Mouse (Mus musculus) left cerebral cortex, adult 18-20 months (tissue): ENCODE data around the gene Tenm3. TPM values are rescaled to one million over a fixed set of nuclear protein-coding genes. Genes with fewer than 3 reads are reported as not detected.

ENCODE experiments used
- DNase-seq, 2 experiments: peaks; one replicate each; pipeline ENCODE4 v3.0.0; 2021 to 2022; ENCODE audit warnings: low spot score in 2 of 2, mixed read lengths in 1 of 2
- total RNA-seq, 2 experiments: library from RNA; stranded (reverse); gene quantifications; 2 replicates each; pipeline ENCODE4 v1.2.3; 2021

The Tenm3 gene
- total RNA-seq, 2 experiments from 2014 or later, result 63.4 to 78.5 TPM

DNA sequence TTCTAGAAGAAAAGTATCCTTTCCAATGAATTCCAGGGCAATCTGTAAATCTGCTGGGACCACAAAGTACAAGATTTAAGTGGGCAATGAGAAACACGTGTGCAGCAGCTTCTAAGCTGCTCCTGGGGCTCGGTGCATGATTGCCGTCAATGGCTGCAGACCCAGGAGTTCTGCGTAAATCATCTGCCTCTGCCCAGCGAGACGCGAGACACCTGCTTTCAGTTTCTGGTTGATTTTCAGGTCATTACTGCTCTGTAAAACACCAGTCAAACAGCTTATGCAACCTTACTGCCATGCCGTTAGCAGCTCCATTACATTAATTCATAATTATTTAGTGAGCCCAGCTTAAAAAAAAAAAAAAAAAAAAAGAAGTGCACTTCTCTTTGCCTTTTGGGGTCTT is 543.7 kb downstream of the Tenm3 start:
- DNase-seq, result no peak

- no peak for DNase-seq
Measured at GRCm38 (mm10) chr8:48299341-48299740, 544.4 kb downstream of the Tenm3 start.

GRCm38 (mm10) chr8:48296371-48296770 is 547.4 kb downstream of the Tenm3 start:
- DNase-seq, result no peak

GRCm38 (mm10) chr8:48295558-48295957 is 548.2 kb downstream of the Tenm3 start:
- no peak for DNase-seq

DNA sequence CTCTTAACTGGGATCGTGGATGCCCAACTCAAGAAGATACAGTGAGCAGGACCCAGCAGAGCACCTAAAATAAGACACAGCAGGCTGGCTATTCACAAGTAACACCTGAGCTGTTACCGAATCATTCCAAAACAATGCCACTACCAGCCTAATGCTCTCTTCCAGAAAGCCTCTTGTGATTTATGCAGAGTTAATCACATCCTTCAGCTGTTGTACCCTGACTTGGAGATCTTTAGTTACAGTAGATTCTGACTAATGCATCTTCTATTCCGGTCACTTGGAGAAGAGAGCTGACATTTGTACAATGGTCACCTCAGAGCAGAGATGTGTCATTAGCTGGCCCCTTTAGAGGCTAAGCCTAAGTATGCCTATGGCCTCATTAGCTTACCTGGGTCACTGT is 550.0 kb downstream of the Tenm3 start:
- DNase-seq, result no peak

GRCm38 (mm10) chr8:48285432-48285831 is 558.3 kb downstream of the Tenm3 start:
- DNase-seq, result no peak

- DNase-seq, result no peak
Measured at GRCm38 (mm10) chr8:48281855-48282254, 561.9 kb downstream of the Tenm3 start.

- no peak for DNase-seq
Measured at GRCm38 (mm10) chr8:48279360-48279759, 564.4 kb downstream of the Tenm3 start.

- DNase-seq, result no peak
Measured at GRCm38 (mm10) chr8:48277986-48278635, 565.6 kb downstream of the Tenm3 start.

DNA sequence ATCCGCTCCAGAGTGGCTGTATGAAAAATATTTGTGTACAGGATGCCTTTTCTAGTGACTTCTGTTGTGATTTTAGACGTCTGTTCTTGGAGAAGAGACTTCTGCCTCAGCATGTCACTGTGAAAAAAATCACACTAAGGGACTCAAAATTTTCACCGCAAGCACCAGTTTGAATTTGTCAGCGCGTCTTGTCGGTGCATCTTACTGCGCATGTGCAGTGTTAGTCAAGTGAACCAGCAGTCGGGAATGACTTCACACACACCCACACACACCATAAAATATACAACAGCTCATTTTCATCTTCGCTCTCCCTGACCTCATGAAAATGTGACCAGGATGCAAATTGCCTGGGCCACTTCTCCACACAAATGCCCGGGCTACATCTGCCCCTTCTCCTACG is 568.7 kb downstream of the Tenm3 start:
- peak; percentile 22 to 36 for DNase-seq

DNA sequence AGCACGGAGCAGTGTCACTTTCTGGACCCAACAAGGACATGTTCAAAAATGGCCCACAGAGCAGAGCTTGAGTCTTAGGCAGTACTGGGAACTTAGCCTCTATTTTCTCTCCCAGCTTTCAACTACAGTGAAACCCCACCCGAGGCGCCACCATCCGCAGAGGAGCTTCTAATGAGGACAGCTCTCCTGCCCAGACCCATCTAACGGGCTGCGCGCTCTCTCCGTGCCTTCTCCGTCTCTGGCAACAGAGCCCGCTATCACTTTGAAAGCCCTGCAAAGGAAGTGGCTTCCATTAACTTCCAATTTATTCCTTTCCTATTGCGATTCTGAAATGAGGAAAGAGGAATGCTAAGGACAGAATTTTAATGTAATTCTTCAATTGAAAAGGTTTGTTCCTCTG is 569.2 kb downstream of the Tenm3 start:
- DNase-seq, result no peak

DNA sequence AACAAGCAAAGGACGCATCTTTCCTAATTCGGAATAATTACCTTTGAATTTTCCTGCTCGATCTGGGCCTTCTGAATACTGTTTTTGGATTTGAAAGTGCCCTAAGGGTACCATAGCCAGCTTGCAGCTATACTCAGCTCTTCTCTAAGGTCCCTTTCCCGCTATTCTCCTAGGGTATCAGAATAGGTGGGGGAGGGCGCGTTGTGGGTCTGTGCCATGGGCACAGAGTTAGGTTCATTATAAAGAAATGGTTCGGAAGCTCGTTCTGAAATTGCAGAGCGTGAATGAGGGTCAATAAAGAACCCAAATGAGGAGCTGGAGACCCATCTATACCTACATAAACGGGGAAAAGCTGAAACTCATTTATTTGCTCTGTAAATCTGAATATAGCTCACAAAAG is 575.1 kb downstream of the Tenm3 start:
- DNase-seq, result no peak

GRCm38 (mm10) chr8:48260265-48260664 is 583.5 kb downstream of the Tenm3 start:
- DNase-seq, result no peak

GRCm38 (mm10) chr8:48259832-48260231 is 583.9 kb downstream of the Tenm3 start:
- DNase-seq, result no peak

DNA sequence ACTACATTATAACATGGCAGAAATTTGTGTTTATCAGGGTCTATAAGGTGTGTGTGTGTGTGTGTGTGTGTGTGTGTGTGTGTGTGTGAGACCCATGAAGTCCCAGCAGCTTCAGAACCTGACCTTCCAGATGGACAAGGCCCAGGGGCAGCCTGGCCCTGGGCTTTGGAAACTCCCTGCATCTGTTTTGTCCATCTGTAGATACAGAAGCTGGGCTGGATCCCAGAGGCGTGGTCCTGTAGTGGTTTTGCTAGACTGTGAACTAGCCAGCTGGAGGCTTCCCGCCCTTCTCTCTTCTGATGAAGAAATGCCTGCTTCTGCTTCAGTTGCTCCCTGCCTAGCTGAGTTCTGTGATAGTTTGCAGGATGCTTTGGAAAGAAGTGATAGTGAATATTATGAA is 599.9 kb downstream of the Tenm3 start:
- DNase-seq, result no peak

DNA sequence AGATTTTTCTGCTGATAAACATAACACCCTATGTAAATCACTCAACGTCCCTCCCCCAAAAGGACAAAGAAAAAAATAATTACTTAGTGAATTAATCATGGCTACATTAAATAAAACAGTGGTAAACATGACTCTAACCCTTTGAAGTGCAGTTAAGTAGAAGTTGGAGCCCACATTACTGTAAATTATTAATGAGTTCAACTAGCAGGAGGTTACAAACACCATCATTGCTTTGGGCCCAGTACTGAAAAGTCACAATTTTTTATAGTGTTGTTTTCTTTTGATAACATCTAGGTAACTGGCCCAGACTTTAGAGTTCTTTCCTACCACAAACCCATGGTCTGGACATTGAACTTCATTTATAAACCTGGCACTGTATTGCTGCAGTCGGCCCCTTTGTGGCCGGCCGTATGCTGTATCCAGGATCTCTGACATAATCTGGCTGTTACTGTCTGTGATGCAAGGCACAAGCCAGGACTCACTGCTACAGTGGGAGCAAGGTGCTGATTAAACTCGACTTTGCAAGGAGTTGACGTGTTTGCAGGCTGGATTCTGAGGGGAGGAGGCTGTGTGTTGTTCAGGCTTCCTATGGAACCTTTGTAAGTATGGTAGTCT is 602.7 kb downstream of the Tenm3 start:
- DNase-seq, result no peak

DNA sequence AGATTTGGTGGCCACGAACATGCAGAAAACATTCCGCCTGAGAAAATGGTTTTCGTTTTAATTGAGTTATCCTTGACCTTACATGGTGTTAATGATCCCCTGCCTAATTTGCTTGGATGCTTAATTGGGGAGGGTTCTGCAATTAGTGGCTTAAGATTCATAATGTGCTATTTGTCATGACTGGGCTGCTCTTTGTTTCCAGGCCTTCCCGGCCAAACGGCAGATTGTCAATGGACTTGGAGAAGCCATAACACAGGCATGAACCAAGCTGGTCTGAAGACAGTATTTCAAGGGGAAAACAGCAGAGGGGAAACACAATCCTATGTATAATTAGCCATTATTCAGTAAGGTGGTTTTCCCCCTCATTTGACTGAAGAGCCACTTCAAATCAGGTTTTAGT is 606.8 kb downstream of the Tenm3 start:
- DNase-seq, result no peak

- no peak for DNase-seq
Measured at GRCm38 (mm10) chr8:48232927-48233326, 610.8 kb downstream of the Tenm3 start.

DNA sequence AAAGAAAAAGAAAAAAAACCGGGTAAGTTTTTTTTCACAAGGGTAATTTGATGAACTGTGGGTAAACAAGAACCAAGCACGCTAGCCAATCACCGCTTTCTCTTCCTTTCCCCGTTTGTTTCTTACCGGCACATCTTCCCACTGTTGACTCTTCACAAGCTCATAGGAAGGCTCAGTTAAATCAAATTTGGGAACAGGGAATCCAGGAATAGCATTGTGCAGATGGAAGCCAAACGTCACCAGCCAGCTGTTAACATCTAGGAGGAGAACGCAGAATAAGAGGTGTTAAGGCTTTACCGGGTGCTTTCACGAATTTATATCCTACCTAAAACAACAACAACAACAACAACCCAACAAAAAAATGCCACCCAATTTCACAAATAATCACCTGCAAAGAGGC is 611.9 kb downstream of the Tenm3 start:
- peak; percentile 22 to 26 for DNase-seq

DNA sequence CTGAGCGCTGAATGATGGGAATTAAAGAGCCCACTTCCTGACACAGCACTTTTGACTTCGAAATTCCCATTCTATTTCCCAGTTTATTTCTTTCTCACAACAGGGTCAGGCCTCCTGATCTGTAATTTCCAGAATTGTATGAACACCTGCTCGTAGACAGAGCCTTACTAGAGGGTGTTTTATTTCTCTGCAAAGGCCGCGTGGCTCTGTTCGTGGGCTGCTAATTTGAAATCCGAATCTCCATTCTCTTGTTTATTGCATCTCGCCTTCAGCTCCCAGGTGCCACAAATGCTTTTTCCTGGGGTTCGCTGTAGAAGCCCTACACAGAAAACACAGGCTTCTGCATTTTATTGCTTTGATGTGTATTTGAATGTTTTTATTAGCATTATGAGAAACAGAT is 612.4 kb downstream of the Tenm3 start:
- DNase-seq, result no peak

GRCm38 (mm10) chr8:48228676-48229075 is 615.1 kb downstream of the Tenm3 start:
- DNase-seq, result no peak

DNA sequence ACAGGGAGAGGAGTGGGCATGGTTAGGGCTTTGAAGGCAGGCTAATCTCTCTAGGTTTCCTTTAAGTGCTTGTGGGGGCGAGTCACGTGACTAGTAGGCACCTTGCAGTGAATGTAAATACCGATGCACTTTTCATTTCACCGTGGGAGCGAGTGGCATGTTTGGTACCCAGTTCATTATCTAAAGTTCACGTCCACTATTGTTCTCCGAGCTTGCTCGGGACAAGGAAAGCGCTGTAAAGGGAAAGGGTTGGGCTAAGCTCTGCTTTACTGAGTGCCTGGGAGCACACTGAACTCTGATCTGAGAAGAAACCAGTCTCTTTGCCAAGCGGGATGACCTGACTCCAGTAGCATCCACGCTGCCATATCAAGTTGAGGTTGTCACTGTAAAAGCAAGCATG is 619.0 kb downstream of the Tenm3 start:
- DNase-seq, result no peak

GRCm38 (mm10) chr8:48222429-48222769 is 621.4 kb downstream of the Tenm3 start:
- peak; percentile 89 to 94 for DNase-seq
